Mouse (Mus musculus) effector memory CD4-positive, alpha-beta T cell, adult 7 months (primary cell): ENCODE data around the gene 4933416C03Rik. TPM values are rescaled to one million over a fixed set of nuclear protein-coding genes. Genes with fewer than 3 reads are reported as not detected.

Experiments
- polyA plus RNA-seq: library from polyadenylated mRNA; unstranded; fragments of 100-300 nt; shearing (Covaris generic); gene quantifications from one replicate; pipeline ENCODE4 v1.2.1, GENCODE M21; 2017

Gene 4933416C03Rik
- polyA plus RNA-seq, result 0.28 TPM

DNA sequence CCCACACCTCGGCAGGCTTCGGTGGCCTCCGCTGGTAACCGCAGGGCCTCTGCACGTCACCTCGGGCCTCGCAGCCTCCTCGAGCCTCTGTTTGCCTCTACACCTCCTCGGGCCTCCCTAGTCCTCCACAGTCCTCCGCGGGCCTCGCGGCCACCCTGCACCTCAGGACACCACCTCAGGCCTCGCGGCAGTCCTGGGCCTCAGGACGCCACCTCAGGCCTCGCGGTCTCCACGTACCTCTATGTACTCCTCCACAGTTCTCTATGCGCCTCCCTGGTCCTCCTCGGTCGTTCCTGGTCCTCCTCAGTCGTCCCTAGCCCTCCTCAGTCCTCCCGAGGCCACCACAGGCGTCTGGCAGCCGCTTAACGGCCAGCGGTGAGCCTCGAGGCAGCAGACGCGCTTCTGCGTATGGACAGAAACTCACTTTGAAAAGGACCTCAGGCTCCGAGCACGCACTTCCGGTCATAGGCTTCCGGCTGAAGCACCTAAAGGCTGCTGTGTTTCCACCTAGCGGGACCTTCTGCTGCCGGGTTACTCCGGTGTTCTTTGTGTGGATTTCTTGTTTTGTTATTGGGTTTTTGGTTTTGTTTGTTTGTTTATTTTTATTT, at the start of gene 4933416C03Rik:
TSS of gene 4933416C03Rik (minus strand) at position 51 of the 608 bp plus-strand sequence.

Other genes starting within 250 kb of the 4933416C03Rik start
- 0.26 TPM for gene Ptprr, start 95.7 kb downstream of the 4933416C03Rik start, polyA plus RNA-seq
- not detected for gene Ptprb, start 161.6 kb upstream of the 4933416C03Rik start, polyA plus RNA-seq